Mouse (Mus musculus): ENCODE data around the gene Ntn1.

- no peak for TF ChIP-seq POLR2A (IDR thresholded peaks at IDR 0.05; ENCODE audit: low read depth, low read length)
- no peak for TF ChIP-seq CTCF (IDR thresholded peaks at IDR 0.05; ENCODE audit: extremely low read depth, insufficient read length, insufficient replicate concordance, low read depth, low read length)
Measured at GRCm38 (mm10) chr11:68195168-68195567, 205.5 kb downstream of the Ntn1 start.

Measured in small intestine, adult 2 months (tissue).